Mouse (Mus musculus) testis, adult 2 months (tissue): ENCODE data around the gene Rnf115. TPM values are rescaled to one million over a fixed set of nuclear protein-coding genes. Genes with fewer than 3 reads are reported as not detected.

Source experiments
- H3K27ac ChIP-seq: fragments of 200-500 bp; 2 replicates; pipeline ENCODE4 v1.5.1; 2012; ENCODE audit warnings: low read depth, low read length; ENCODE audit not compliant: control insufficient read depth, insufficient read depth
- H3K27me3 ChIP-seq: fragments of 200-500 bp; 2 replicates; pipeline ENCODE4 v1.6.1; 2012; ENCODE audit warnings: mild to moderate bottlenecking, low read length, moderate library complexity; ENCODE audit not compliant: control insufficient read depth, insufficient read depth
- H3K36me3 ChIP-seq: fragments of 200-500 bp; 2 replicates; pipeline ENCODE4 v1.6.1; 2012; ENCODE audit warnings: mild to moderate bottlenecking, low read length; ENCODE audit not compliant: control insufficient read depth, insufficient read depth
- H3K4me1 ChIP-seq: fragments of 200-500 bp; 2 replicates; pipeline ENCODE4 v1.6.1; 2012; ENCODE audit warnings: low read length; ENCODE audit not compliant: control insufficient read depth, insufficient read depth
- H3K4me3 ChIP-seq: fragments of 200-500 bp; 2 replicates; pipeline ENCODE4 v1.5.1; 2012; ENCODE audit warnings: low read depth, mild to moderate bottlenecking, low read length, moderate library complexity, mixed read lengths; ENCODE audit not compliant: control insufficient read depth
- CTCF ChIP-seq: fragments of 200-500 bp; IDR thresholded peaks from 2 replicates; pipeline ENCODE4 v1.5.1; 2012; ENCODE audit warnings: low read depth, mild to moderate bottlenecking, inconsistent platforms, low read length, moderate library complexity; ENCODE audit not compliant: control insufficient read depth, insufficient read depth, insufficient replicate concordance
- POLR2A ChIP-seq: fragments of 200-500 bp; IDR thresholded peaks from 2 replicates; pipeline ENCODE4 v1.6.1; 2012; ENCODE audit warnings: low read depth, mild to moderate bottlenecking, inconsistent platforms, low read length, moderate library complexity; ENCODE audit not compliant: control insufficient read depth
- polyA plus RNA-seq: library from polyadenylated mRNA; depleted of rRNA; stranded (reverse); fragments of >200 nt; gene quantifications from 2 replicates; pipeline ENCODE4 v1.2.3, GENCODE M21; 2012

Rnf115 gene
- polyA plus RNA-seq, 1 experiment: 9.4 TPM

DNA sequence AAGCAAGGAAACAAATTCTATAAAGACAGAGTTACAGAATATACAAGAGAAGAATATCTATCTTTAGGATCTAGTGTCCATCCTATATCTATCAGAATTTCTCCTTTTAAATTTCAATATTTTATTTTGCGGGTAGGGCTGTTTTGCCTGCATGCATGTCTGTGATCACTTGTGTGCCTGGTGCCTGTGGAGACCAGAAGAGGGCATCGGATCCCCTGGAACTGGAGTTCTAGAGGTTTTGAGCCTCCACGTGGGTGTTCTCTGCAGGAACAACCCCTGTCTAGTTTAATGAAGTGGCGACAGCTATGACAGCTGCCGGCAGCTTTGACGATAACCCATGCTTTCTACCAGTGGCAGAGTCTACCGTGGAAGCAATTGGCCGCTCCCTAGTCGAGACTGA lies 85.6 kb downstream of the Rnf115 start:
- Histone ChIP-seq H3K27ac (no peak overlapping the region), H3K4me3 (no peak overlapping the region), H3K27me3 (no peaks in the 10 kb centered on the region), H3K36me3 (no peaks in the 10 kb centered on the region), H3K4me1 (no peaks in the 10 kb centered on the region; the same call in 1 of the 2 replicates)
- TF ChIP-seq POLR2A (no peak), CTCF (no peak)

GRCm38 (mm10) chr3:96813591-96814244 lies 86.3 kb downstream of the Rnf115 start:
- TF ChIP-seq CTCF: no peak
- TF ChIP-seq POLR2A: no peak
- Histone ChIP-seq H3K4me1 (no peaks in the 10 kb centered on the region), H3K27ac (no peak overlapping the region), H3K36me3 (no peaks in the 10 kb centered on the region), H3K4me3 (no peak overlapping the region), H3K27me3 (no peaks in the 10 kb centered on the region)

- H3K4me1 ChIP-seq: no peaks in the 10 kb centered on the region
- no peaks in the 10 kb centered on the region for H3K36me3 ChIP-seq
- H3K27ac ChIP-seq: no peak overlapping the region
- no peak overlapping the region for H3K4me3 ChIP-seq
- no peak for TF ChIP-seq POLR2A
- no peak for TF ChIP-seq CTCF
- H3K27me3 ChIP-seq: no peaks in the 10 kb centered on the region
Measured at GRCm38 (mm10) chr3:96814342-96814741, 86.9 kb downstream of the Rnf115 start.

GRCm38 (mm10) chr3:96820116-96820915 lies 92.9 kb downstream of the Rnf115 start:
- Histone ChIP-seq H3K27ac (no peak overlapping the region), H3K36me3 (no peaks in the 10 kb centered on the region), H3K27me3 (no peaks in the 10 kb centered on the region), H3K4me1 (no peaks in the 10 kb centered on the region), H3K4me3 (no peak overlapping the region)
- TF ChIP-seq POLR2A (no peak), CTCF (no peak)

GRCm38 (mm10) chr3:96821581-96821980 lies 94.1 kb downstream of the Rnf115 start:
- no peak for TF ChIP-seq POLR2A
- TF ChIP-seq CTCF: no peak
- H3K4me3 ChIP-seq: no peak overlapping the region

GRCm38 (mm10) chr3:96823701-96824100 lies 96.2 kb downstream of the Rnf115 start:
- H3K4me3 ChIP-seq: no peak overlapping the region
- H3K36me3 ChIP-seq: no peaks in the 10 kb centered on the region
- H3K27me3 ChIP-seq: no peaks in the 10 kb centered on the region
- H3K4me1 ChIP-seq: no peaks in the 10 kb centered on the region
- no peak overlapping the region for H3K27ac ChIP-seq
- TF ChIP-seq POLR2A (no peak), CTCF (no peak)

More at GRCm38 (mm10) chr3:96821581-96821980, 94.1 kb downstream of the Rnf115 start:
- H3K36me3 ChIP-seq: no peaks in the 10 kb centered on the region
- no peaks in the 10 kb centered on the region for H3K27me3 ChIP-seq
- no peaks in the 10 kb centered on the region for H3K4me1 ChIP-seq
- H3K27ac ChIP-seq: no peak overlapping the region

DNA sequence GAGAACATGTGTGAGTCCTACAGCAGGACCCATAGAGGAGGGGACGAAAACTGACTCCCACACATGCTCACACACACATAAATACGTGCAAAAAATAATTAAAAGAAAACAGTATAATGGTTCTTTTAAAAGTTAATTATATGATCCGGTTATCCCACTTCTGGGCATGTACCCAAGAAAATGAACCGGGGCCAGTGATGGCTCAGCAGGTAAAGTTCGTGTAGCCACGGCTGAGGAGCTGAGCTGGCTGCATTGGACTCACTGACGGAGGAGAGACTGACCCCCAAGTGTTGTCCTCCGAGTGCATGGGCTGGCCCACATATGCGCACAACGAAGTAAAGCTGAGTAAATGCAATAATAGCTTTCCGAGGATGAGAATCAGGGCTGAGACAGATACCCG lies 97.2 kb downstream of the Rnf115 start:
- Histone ChIP-seq H3K27me3 (no peaks in the 10 kb centered on the region), H3K36me3 (no peaks in the 10 kb centered on the region), H3K4me3 (no peak overlapping the region), H3K4me1 (peaks cover 3% of the 10 kb centered on the region; the same call in 1 of the 2 replicates), H3K27ac (no peak overlapping the region)
- TF ChIP-seq POLR2A: no peak
- no peak for TF ChIP-seq CTCF

- Histone ChIP-seq H3K4me3 (no peak overlapping the region), H3K36me3 (no peaks in the 10 kb centered on the region), H3K4me1 (peaks cover 3% of the 10 kb centered on the region; the same call in 1 of the 2 replicates), H3K27ac (no peak overlapping the region), H3K27me3 (no peaks in the 10 kb centered on the region)
- TF ChIP-seq CTCF: no peak
- no peak for TF ChIP-seq POLR2A
Measured at GRCm38 (mm10) chr3:96825261-96825660, 97.8 kb downstream of the Rnf115 start.
